Mouse (Mus musculus) monocyte, adult 2 months (primary cell): ENCODE data around the gene Zbtb32.

Source experiments
- DNase-seq, 2 experiments: peaks; one replicate each; pipeline ENCODE4 v3.0.0; 2022; ENCODE audit warnings: low spot score in 2 of 2, low read depth in 1 of 2

Zbtb32 gene

GRCm38 (mm10) chr7:30572389-30572788, 26.3 kb downstream of the Zbtb32 start:
- DNase-seq: no peak

DNA sequence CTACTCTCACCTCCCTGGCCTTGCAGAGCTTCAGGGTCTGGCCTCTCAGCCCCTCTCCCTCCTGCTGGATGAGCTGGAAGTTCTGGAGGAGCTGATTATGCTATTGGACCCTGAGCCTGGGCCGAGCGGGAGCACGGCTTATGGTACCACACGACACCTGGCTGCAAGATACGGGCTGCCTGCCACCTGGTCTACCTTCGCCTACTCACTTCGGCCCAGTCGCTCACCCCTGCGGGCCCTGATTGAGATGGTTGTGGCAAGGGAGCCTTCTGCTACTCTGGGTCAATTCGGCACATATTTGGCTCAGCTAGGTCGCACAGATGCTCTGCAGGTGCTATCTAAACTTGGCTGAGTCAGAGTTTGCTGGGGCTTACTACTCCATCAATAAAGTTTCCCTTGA, 31.2 kb downstream of the Zbtb32 start:
- no peak for DNase-seq

- no peak for DNase-seq
These were observed 32.7 kb downstream of the Zbtb32 start for GRCm38 (mm10) chr7:30566033-30566432.

DNA sequence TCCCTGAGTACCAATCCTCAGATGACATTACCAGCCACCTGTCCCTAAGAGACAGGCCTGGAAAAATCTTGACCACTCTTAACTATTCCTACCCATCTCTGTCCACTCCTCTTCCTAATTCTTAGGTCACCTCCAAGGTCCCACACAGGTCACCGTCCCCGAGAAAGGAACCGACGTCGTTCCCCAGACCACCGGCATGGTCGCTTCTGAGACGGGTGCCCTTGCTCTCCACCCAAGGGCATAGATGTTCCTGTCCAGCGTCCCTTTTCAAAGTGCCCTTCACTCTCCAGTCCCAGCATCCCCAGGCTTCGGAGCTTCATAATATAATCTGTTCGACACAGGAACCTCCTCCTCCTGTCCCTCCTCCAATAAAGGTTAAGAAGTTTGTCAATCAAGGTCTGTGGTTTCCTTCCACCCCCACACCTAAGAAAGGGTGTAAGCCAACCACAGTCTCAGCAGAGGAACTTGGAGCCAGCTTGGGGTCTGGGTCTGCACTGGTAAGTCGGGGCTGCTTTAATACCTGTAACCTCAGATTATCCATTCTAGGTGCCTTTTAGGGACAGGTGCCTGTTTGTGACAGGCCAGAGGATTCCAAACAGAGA, 33.6 kb downstream of the Zbtb32 start, which contains the start of gene Igflr1:
Igflr1 (plus strand) TSS at position 458 of the 602 bp plus-strand sequence.
- DNase-seq: no peak

DNA sequence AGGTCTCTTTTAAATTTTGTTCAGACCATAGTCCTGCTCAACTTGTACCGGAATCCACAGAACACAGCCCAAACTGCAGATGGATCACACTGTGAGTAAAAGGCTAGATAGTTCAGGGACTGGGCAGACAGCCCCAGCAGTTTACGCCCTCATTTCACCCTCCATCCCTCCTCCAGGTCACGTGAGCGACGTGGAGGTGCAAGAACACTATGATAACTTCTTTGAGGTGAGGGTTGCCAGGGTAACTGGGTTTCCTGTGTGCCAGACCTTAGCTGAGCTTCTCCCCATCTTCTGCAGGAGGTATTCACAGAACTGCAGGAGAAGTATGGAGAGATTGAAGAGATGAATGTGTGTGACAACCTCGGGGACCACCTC, 34.8 kb downstream of the Zbtb32 start:
- no peak for DNase-seq

- peak; percentile 84 to 89 for DNase-seq
These were observed 35.4 kb downstream of the Zbtb32 start, which contains the start of the genes U2af1l4, Gm49396 and Psenen for GRCm38 (mm10) chr7:30563117-30563905. Gene U2af1l4 (plus strand): TSS chr7:30563301. Gene Gm49396 (plus strand): TSS chr7:30563344. Gene Psenen (minus strand): TSS chr7:30563627.

GRCm38 (mm10) chr7:30562526-30563116, 36.1 kb downstream of the Zbtb32 start:
- DNase-seq: no peak

DNA sequence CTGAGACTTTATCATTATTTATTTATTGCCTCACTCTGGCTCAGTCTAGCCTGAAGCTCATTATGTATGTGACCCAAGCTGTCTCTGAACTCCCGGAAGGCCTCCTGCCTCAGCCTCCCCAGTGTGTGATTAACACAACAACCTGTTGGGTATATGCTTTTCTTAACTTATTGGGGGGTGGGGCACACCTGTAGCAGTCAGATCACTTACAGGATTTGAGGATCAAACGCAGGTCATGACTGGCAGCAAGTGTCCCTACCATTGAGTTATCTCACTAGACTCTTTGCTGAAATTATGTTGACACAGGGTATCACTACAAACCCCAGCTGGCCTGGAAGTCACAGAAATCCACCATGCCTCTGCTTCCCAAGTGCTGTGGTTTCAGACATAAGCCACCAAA, 38.4 kb downstream of the Zbtb32 start:
- no peak for DNase-seq

DNA sequence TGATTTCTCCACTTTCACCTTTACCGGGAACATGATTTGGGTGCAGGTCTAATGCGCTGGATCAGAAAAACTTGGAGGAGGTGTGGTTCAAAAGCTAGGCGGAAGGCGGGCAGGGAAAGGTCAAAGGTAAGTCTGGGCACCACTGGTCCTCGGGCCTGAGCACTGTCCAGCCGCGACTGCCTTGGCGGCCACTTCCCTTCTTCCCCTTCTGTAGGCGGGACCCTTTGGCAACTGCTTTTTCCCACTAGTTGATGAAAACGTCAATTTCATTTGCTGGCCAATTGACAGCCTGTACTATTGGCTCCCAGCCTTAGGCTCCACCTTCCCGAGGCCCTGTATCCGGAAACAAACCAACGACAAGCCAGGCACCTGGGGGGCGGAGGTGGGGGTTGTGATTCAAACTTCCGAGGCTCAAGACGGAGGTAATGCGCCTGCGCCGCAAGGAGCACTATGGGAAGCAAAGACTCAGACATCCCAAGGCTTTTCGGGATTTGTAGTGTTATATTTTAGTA, 39.2 kb downstream of the Zbtb32 start, which contains the start of gene Lin37:
Lin37 (minus strand) TSS at position 396 of the 512 bp plus-strand sequence.
- peak; percentile 77 to 81 for DNase-seq

GRCm38 (mm10) chr7:30558656-30559442, 39.9 kb downstream of the Zbtb32 start:
- DNase-seq: no peak

DNA sequence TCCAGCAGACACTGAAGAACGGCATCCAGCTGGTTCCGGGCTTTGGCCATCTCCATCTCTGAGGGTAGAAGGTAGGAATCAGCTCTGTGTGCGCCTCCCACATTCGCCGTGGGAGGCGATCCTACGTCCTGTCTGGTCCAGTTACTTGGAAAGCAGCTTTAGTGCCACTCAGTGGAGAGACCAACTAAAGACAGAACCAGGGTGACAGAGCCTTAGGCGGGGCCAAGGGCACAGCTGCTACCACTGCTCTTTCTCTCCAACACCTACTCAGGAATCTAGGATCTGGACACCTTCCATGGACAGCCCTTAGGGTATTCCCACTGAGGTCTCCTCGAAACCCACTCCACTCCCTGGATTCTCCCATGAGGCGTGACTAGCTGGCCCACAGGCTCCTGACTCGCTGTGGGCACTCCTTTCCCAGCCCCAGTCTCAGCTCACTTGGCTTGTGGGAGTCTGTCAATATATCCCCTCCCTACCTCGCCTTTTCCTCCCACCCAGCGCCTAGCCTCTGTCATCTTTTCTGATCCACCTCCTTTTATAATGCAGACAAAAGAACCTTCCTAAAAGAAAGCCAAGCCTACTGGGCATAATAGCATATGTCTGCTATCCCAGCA, 40.7 kb downstream of the Zbtb32 start:
- no peak for DNase-seq

- no peak for DNase-seq
These were observed 41.7 kb downstream of the Zbtb32 start for GRCm38 (mm10) chr7:30556894-30557536.

GRCm38 (mm10) chr7:30553810-30554584, 44.7 kb downstream of the Zbtb32 start:
- DNase-seq: no peak

DNA sequence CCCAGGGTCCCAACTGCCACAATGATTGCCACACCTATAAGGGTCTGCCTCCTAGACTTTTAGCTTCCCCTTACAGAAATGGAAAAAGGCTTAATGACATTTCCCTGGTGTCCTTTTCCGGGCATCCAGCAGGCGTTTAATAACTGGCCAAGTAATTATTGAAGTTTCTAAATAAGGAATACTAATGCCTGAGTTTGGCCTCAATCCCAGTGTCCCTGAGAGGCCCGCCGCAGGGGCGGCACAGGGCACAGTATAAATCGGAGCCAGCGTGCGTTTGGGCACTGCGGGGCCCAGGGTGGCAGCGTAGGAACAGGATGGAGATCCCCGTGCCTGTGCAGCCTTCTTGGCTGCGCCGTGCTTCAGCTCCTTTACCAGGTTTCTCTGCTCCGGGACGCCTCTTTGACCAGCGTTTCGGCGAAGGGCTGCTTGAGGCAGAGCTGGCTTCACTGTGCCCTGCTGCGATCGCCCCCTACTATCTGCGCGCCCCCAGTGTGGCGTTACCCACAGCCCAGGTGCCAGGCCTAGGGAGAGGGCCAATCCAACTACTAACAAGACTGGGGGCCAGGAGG, 45.6 kb downstream of the Zbtb32 start:
- DNase-seq: no peak

DNA sequence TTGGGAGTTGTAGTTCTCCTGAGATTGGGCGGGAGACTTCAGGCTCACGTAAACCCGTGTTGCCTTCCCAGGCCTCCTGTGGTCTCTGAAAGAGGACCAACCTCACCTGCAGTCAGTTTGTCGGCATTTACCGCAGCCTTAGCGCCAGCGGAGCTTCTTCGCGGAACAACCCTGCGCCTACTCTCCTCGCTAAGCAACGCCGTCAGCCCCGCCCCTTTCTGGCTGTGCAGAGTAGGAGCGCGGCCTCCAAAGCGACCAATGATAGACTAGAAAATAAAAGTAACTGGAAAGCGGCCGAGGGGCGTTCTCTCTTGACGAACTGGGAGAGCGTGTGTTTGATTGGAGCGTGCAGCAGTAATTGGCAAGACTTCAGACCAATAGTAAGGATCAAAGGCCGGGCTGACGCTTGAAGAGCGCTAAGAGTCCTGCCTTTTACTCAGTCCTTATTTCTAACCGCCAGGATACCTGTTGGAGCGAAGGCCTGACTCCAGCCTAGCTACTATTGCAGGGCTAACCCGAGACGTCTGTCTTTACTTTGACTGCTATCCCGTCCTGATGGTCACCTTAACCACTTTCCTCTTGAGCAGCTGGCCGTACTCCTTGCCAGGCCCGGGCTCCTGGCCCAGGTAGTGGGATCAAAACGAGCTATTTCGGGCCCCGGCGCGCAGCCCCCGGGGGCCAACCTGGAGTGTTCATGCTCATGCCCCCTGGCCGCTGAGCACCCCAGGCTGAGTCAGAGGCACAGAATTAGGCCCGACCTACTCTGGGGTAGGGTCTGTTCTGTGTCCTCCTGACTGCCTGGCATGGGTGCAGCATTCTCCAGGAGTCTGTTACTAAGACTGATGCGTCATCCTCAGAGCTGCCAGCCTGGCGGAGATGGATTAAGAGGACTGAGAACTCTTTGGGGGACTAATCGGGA, 46.3 kb downstream of the Zbtb32 start, which contains the start of the genes Hspb6 and Proser3:
Hspb6 (plus strand) TSS at position 77 of the 919 bp plus-strand sequence.
Proser3 (minus strand) TSS at position 198 of the 919 bp plus-strand sequence.
- peak; percentile 85 to 88 for DNase-seq

GRCm38 (mm10) chr7:30551445-30552101, 47.1 kb downstream of the Zbtb32 start:
- peak in 1 of 2 experiments; percentile 41 for DNase-seq

DNA sequence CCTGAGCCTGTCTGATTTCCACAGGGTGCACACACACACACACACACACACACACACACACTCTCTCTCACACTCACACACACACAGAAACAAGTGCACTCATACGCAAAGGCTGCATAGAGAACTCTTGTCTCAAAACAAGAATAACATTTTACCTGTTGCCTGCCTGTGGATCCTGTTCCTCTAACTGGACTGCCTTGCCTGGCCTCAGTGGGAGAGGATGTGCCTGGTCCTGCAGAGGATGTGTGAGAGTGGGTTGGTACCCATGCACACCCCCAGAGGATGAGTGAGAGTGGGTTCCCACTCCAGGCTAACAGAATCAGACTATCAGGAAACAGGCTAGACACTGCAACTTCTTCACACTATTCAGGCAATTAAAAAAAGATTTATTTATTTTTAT, 48.1 kb downstream of the Zbtb32 start:
- DNase-seq: no peak
